Comparison of ENCODE assay signal across 22 mouse cellular contexts in the genomic region with DNA sequence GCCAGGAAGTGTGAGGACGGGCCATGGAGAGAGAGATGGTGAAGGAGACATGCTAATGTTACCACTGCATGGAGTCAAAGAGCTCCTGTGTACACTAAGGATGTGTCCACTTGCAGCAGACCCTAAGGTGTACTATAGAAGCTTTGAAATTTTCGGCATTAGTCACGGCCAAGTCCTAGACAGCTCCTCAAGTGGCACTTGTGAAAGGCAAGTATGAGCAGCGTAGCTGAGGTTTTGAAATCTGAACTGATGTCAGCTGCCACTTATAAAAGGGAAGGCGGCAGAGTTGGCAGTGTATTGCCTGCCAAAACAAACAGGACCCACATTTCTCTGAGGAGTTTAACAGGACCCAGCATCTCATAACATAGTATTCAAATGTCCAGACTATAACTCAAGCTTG.
A peak's percentile ranks its signal among the peaks of the same experiment; 100 is the strongest.
DNase-seq lines count a peak whose midpoint lies in the region; ATAC-seq and TF ChIP-seq lines count a peak whose summit lies in the region.
"Had no signal": no experiment of that assay in that cellular context is flagged by ENCODE, and none has a peak within 500 bp of the region (broad histone marks: within the 10 kb centered on the region; RNA-seq: fewer than 3 reads in every experiment).

No protein-coding gene starts in this region.

- H3K9me3 ChIP-seq in hindbrain, embryonic 12.5 days (replicated peaks) = no peaks in the 10 kb centered on the region
- H3K9me3 ChIP-seq: embryonic facial prominence, embryonic 13.5 days; hindbrain, embryonic 13.5 days; limb, embryonic 15.5 days; midbrain, embryonic 12.5 days; neural tube, embryonic 15.5 days had no signal

- no peak overlapping the region for H3K4me2 ChIP-seq in hindbrain, embryonic 12.5 days (replicated peaks)
- H3K4me2 ChIP-seq: embryonic facial prominence, embryonic 13.5 days; hindbrain, embryonic 13.5 days; limb, embryonic 15.5 days; midbrain, embryonic 12.5 days; neural tube, embryonic 15.5 days had no signal

- H3K4me1 ChIP-seq in thymus, adult 2 months (replicated peaks; ENCODE audit: control insufficient read depth, insufficient read depth, low read length) = 0 out of 2 replicates have a peak, but pooled peaks cover 4% of the 10 kb centered on the region
- H3K4me1 ChIP-seq in hindbrain, embryonic 12.5 days = no peaks in the 10 kb centered on the region
- H3K4me1 ChIP-seq: embryonic facial prominence, embryonic 13.5 days; hindbrain, embryonic 13.5 days; midbrain, embryonic 12.5 days; neural tube, embryonic 15.5 days had no signal

- no peak overlapping the region for H3K4me3 ChIP-seq in thymus, adult 2 months (ENCODE audit: control insufficient read depth, insufficient read depth, low read length)
- H3K4me3 ChIP-seq in hindbrain, embryonic 12.5 days = no peak overlapping the region
- H3K4me3 ChIP-seq: embryonic facial prominence, embryonic 13.5 days; hindbrain, embryonic 13.5 days; layer of hippocampus, adult 2 months; left cerebral cortex, adult 2 months; limb, embryonic 15.5 days; midbrain, embryonic 12.5 days; neural tube, embryonic 15.5 days had no signal

- no peaks in the 10 kb centered on the region for H3K36me3 ChIP-seq in thymus, adult 2 months (ENCODE audit: control insufficient read depth, insufficient read depth, low read length)
- H3K36me3 ChIP-seq in hindbrain, embryonic 12.5 days = 0 out of 2 replicates have a peak, but pooled peaks cover 4% of the 10 kb centered on the region
- H3K36me3 ChIP-seq: limb, embryonic 15.5 days; neural tube, embryonic 15.5 days had no signal

- no peak for TF ChIP-seq CTCF in thymus, adult 2 months (IDR thresholded peaks at IDR 0.05; ENCODE audit: borderline replicate concordance, control insufficient read depth, extremely low read depth, insufficient read depth, low read length, poor library complexity)

- no peak overlapping the region for H3K27ac ChIP-seq in thymus, adult 2 months (ENCODE audit: control insufficient read depth, insufficient read depth, low read length)
- no peak overlapping the region for H3K27ac ChIP-seq in hindbrain, embryonic 12.5 days
- H3K27ac ChIP-seq: embryonic facial prominence, embryonic 13.5 days; hindbrain, embryonic 13.5 days; layer of hippocampus, adult 2 months; left cerebral cortex, adult 2 months; limb, embryonic 15.5 days; macrophage; midbrain, embryonic 12.5 days; neural tube, embryonic 15.5 days had no signal

- H3K27me3 ChIP-seq in thymus, adult 2 months (ENCODE audit: control insufficient read depth, insufficient read depth, low read length) = no peaks in the 10 kb centered on the region
- H3K27me3 ChIP-seq in hindbrain, embryonic 12.5 days = no peaks in the 10 kb centered on the region
- H3K27me3 ChIP-seq: embryonic facial prominence, embryonic 13.5 days; hindbrain, embryonic 13.5 days; limb, embryonic 15.5 days; midbrain, embryonic 12.5 days; neural tube, embryonic 15.5 days had no signal

- H3K9ac ChIP-seq in hindbrain, embryonic 12.5 days = no peak overlapping the region
- H3K9ac ChIP-seq: embryonic facial prominence, embryonic 13.5 days; hindbrain, embryonic 13.5 days; limb, embryonic 15.5 days; midbrain, embryonic 12.5 days; neural tube, embryonic 15.5 days had no signal

- no peak for ATAC-seq in hindbrain, embryonic 12.5 days (ENCODE audit: low FRiP score)
- ATAC-seq: intestine, embryonic 16.5 days had no signal

- DNase-seq in heart, adult 11 months = peak; percentile 74
- DNase-seq in heart, postnatal 4 days = no peak
- DNase-seq in thymus, postnatal 4 days = peak; percentile 2
- no peak for DNase-seq in thymus, adult 2 months
- peak; percentile 75 for DNase-seq in lung, postnatal 10 days
- no peak for DNase-seq in embryo, embryonic 10.5 days (ENCODE audit: low spot score)
- no peak for DNase-seq in kidney, adult 9 months
- DNase-seq: adrenal gland, postnatal 25 days; cerebellum, adult 8-10 months; gastrocnemius, postnatal 10 days; kidney, postnatal 10 days; right cerebral cortex, postnatal 4 days had no signal

- no peak for TF ChIP-seq POLR2A in thymus, adult 2 months (IDR thresholded peaks at IDR 0.05; ENCODE audit: control insufficient read depth, extremely low read depth, insufficient read depth, low read length, poor library complexity)

- 89% methylated on average over 5 of the region's 5 CpGs for WGBS in thymus, adult 2 months
- 86% methylated on average over 5 of the region's 5 CpGs for WGBS in hindbrain, embryonic 12.5 days

Comparison
In these comparisons a context has a peak if more than half of its experiments do, and no peak if none do; other contexts are left out.
1. DNase-seq: peak in heart, adult 11 months (single experiment), thymus, postnatal 4 days (single experiment) and lung, postnatal 10 days (single experiment); none in heart, postnatal 4 days (single experiment), thymus, adult 2 months (single experiment), embryo, embryonic 10.5 days (single experiment) and kidney, adult 9 months (single experiment).